Comparison of ENCODE assay signal across 10 mouse cellular contexts in the genomic region with DNA sequence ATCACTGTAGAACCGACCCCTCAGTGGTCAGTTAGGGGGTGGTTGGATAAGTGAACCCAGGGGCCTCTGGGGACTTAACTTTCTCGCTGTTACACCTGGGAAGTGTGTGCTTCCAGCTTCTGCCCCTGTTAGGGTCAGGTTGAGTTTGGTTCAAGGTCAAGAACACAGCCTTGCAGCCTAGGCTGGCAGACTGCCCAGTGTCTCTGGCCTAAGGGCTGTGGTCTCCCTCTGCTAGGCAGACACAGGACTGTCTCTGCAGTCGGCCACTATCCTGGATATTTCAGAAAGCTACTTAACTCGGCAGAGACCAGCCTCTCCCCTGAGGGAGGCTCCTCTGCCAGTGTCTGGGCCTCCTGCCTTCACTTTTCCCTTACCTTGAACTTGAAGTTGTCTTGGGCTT. TPM values are rescaled to one million over a fixed set of nuclear protein-coding genes. Genes with fewer than 3 reads are reported as not detected.
DNase-seq lines count a peak whose midpoint lies in the region; ATAC-seq and TF ChIP-seq lines count a peak whose summit lies in the region.
"Had no signal": no experiment of that assay in that cellular context is flagged by ENCODE, and none has a peak within 500 bp of the region (broad histone marks: within the 10 kb centered on the region; RNA-seq: fewer than 3 reads in every experiment).

No protein-coding gene starts in this region.

- no peak for TF ChIP-seq POLR2A in bone marrow macrophage, adult 2 months (IDR thresholded peaks at IDR 0.05; ENCODE audit: borderline replicate concordance, low read depth, low read length)

- peaks cover 7% of the 10 kb centered on the region; the same call in 1 of the 2 replicates for H3K36me3 ChIP-seq in heart, embryonic 15.5 days
- peaks cover 8% of the 10 kb centered on the region for H3K36me3 ChIP-seq in hindbrain, embryonic 16.5 days (ENCODE audit: control insufficient read depth, insufficient read depth, low read length)
- H3K36me3 ChIP-seq in midbrain, embryonic 14.5 days (ENCODE audit: control insufficient read depth, insufficient read depth, low read length), result peaks cover 39% of the 10 kb centered on the region

- WGBS in heart, embryonic 15.5 days, result 32% methylated on average over 4 of the region's 4 CpGs
- 25% methylated on average over 4 of the region's 4 CpGs for WGBS in hindbrain, embryonic 16.5 days
- WGBS in midbrain, embryonic 14.5 days, result 20% methylated on average over 4 of the region's 4 CpGs

- peak overlapping the region; percentile 92 for H3K4me2 ChIP-seq in heart, embryonic 15.5 days
- peak overlapping the region; percentile 75; the same call in 1 of the 2 replicates for H3K4me2 ChIP-seq in hindbrain, embryonic 16.5 days (ENCODE audit: low read length)
- H3K4me2 ChIP-seq in midbrain, embryonic 14.5 days (ENCODE audit: low read length), result peak overlapping the region; percentile 83

- no peaks in the 10 kb centered on the region for H3K9me3 ChIP-seq in heart, embryonic 15.5 days (replicated peaks)
- H3K9me3 ChIP-seq in hindbrain, embryonic 16.5 days (ENCODE audit: control insufficient read depth, low read length), result no peaks in the 10 kb centered on the region
- no peaks in the 10 kb centered on the region for H3K9me3 ChIP-seq in midbrain, embryonic 14.5 days (ENCODE audit: control insufficient read depth, low read length)

- H3K9ac ChIP-seq in heart, embryonic 15.5 days, result peak overlapping the region; percentile 92; the same call in 1 of the 2 replicates
- H3K9ac ChIP-seq in hindbrain, embryonic 16.5 days (ENCODE audit: low read depth, low read length), result peak overlapping the region; percentile 93
- H3K9ac ChIP-seq in midbrain, embryonic 14.5 days (replicated peaks; ENCODE audit: low read length), result no peak overlapping the region; the same call in 1 of the 2 replicates

- no peak for DNase-seq in heart, postnatal 4 days
- no peak for DNase-seq in midbrain, embryonic 14.5 days
- DNase-seq in layer of hippocampus, adult 11-12 months (ENCODE audit: low spot score), result no peak
- DNase-seq in gastrocnemius, adult 18-20 months (ENCODE audit: low spot score), result no peak
- DNase-seq in thymus, postnatal 0 days (ENCODE audit: low spot score), result no peak
- DNase-seq: thymus, postnatal 25 days had no signal

- peaks cover 5% of the 10 kb centered on the region; the same call in 1 of the 2 replicates for H3K27me3 ChIP-seq in heart, embryonic 15.5 days
- H3K27me3 ChIP-seq in hindbrain, embryonic 16.5 days (replicated peaks; ENCODE audit: control insufficient read depth, insufficient read depth, low read length), result peaks cover 2% of the 10 kb centered on the region; the same call in 1 of the 2 replicates
- H3K27me3 ChIP-seq in midbrain, embryonic 14.5 days (ENCODE audit: control insufficient read depth, insufficient read depth, low read length), result peaks cover 14% of the 10 kb centered on the region

- no peak for ATAC-seq in heart, embryonic 15.5 days (replicated peaks; ENCODE audit: insufficient number of reproducible peaks, insufficient read depth, low FRiP score, low read depth)
- ATAC-seq in hindbrain, embryonic 16.5 days, result no peak
- no peak for ATAC-seq in midbrain, embryonic 14.5 days (ENCODE audit: low FRiP score, low TSS enrichment)

- peak overlapping the region; percentile 88 for H3K27ac ChIP-seq in heart, embryonic 15.5 days
- no peak overlapping the region for H3K27ac ChIP-seq in bone marrow macrophage, adult 2 months (ENCODE audit: insufficient read depth, low read depth, low read length)
- H3K27ac ChIP-seq in hindbrain, embryonic 16.5 days (ENCODE audit: low read depth, low read length), result no peak overlapping the region; the same call in 1 of the 2 replicates
- no peak overlapping the region for H3K27ac ChIP-seq in midbrain, embryonic 14.5 days (replicated peaks; ENCODE audit: low read depth, low read length)
- H3K27ac ChIP-seq: macrophage had no signal

- no peak for TF ChIP-seq CTCF in bone marrow macrophage, adult 2 months (IDR thresholded peaks at IDR 0.05; ENCODE audit: low read depth, low read length)

- peak overlapping the region; percentile 90; the same call in 1 of the 2 replicates for H3K4me3 ChIP-seq in heart, embryonic 15.5 days
- peak overlapping the region; percentile 67; the same call in 1 of the 2 replicates for H3K4me3 ChIP-seq in bone marrow macrophage, adult 2 months (ENCODE audit: insufficient read depth, low read length)
- peak overlapping the region; percentile 8; the same call in 1 of the 2 replicates for H3K4me3 ChIP-seq in hindbrain, embryonic 16.5 days (ENCODE audit: low read length)
- H3K4me3 ChIP-seq in midbrain, embryonic 14.5 days (replicated peaks; ENCODE audit: low read depth, low read length), result peak overlapping the region; percentile 90; the same call in 1 of the 2 replicates

- peaks cover 69% of the 10 kb centered on the region for H3K4me1 ChIP-seq in heart, embryonic 15.5 days (replicated peaks)
- H3K4me1 ChIP-seq in bone marrow macrophage, adult 2 months (ENCODE audit: control insufficient read depth, insufficient read depth, low read length), result peaks cover 5% of the 10 kb centered on the region
- peaks cover 31% of the 10 kb centered on the region for H3K4me1 ChIP-seq in hindbrain, embryonic 16.5 days (ENCODE audit: control insufficient read depth, insufficient read depth, low read depth, low read length)
- peaks cover 30% of the 10 kb centered on the region for H3K4me1 ChIP-seq in midbrain, embryonic 14.5 days (ENCODE audit: control insufficient read depth, insufficient read depth, low read length)

RNA-seq across cellular contexts. Expression of gene Rcc2, which starts 3.8 kb away (rescaled TPM):
- 13.9 and 24.6 TPM in 2 replicates for polyA plus RNA-seq in heart, embryonic 15.5 days (2015; fragmentation: Nextera tagmentation; extraction: Ambion mirVana)
- total RNA-seq in heart, postnatal 4 days (2021), result 10 to 100 TPM; 38.2 to 38.5 TPM
- polyA plus RNA-seq in bone marrow macrophage, adult 2 months (2012; ENCODE audit: insufficient read depth, insufficient read length, missing spikeins), result 57.1 and 63.4 TPM in 2 replicates
- 7.7 and 9.5 TPM in 2 replicates for polyA plus RNA-seq in hindbrain, embryonic 16.5 days (2015; fragmentation: Nextera tagmentation; extraction: Ambion mirVana)
- 21.2 and 21.5 TPM in 2 replicates for polyA plus RNA-seq in midbrain, embryonic 14.5 days (2014; fragmentation: Nextera tagmentation; extraction: Ambion mirVana)
- 1 to 10 TPM; 7.2 to 8.9 TPM for total RNA-seq in gastrocnemius, adult 18-20 months (2021)
- polyA plus RNA-seq in thymus, postnatal 0 days (2015; fragmentation: Nextera tagmentation; extraction: Ambion mirVana), result 68.4 and 77.4 TPM in 2 replicates

RNA-seq across cellular contexts. Expression of gene Padi6, which starts 38.3 kb away (rescaled TPM):
- polyA plus RNA-seq in heart, embryonic 15.5 days (2015; fragmentation: Nextera tagmentation; extraction: Ambion mirVana), result 0.30 TPM in 1 of 2 replicates, not detected in the other
- total RNA-seq in heart, postnatal 4 days (2021), result not detected
- not detected in 2 replicates for polyA plus RNA-seq in bone marrow macrophage, adult 2 months (2012; ENCODE audit: insufficient read depth, insufficient read length, missing spikeins)
- polyA plus RNA-seq in hindbrain, embryonic 16.5 days (2015; fragmentation: Nextera tagmentation; extraction: Ambion mirVana), result 0.06 TPM in 1 of 2 replicates, not detected in the other
- polyA plus RNA-seq in midbrain, embryonic 14.5 days (2014; fragmentation: Nextera tagmentation; extraction: Ambion mirVana), result not detected in 2 replicates
- total RNA-seq in gastrocnemius, adult 18-20 months (2021), result not detected
- 0.46 and 0.77 TPM in 2 replicates for polyA plus RNA-seq in thymus, postnatal 0 days (2015; fragmentation: Nextera tagmentation; extraction: Ambion mirVana)
- polyA plus RNA-seq: macrophage had no signal

RNA-seq across cellular contexts. Expression of gene Arhgef10l, which starts 38.4 kb away (rescaled TPM):
- 15.3 and 21.8 TPM in 2 replicates for polyA plus RNA-seq in heart, embryonic 15.5 days (2015; fragmentation: Nextera tagmentation; extraction: Ambion mirVana)
- total RNA-seq in heart, postnatal 4 days (2021), result 10 to 100 TPM; 45.9 to 46.7 TPM
- 71.0 and 85.4 TPM in 2 replicates for polyA plus RNA-seq in bone marrow macrophage, adult 2 months (2012; ENCODE audit: insufficient read depth, insufficient read length, missing spikeins)
- polyA plus RNA-seq in hindbrain, embryonic 16.5 days (2015; fragmentation: Nextera tagmentation; extraction: Ambion mirVana), result 20.7 and 24.5 TPM in 2 replicates
- 18.7 and 24.6 TPM in 2 replicates for polyA plus RNA-seq in midbrain, embryonic 14.5 days (2014; fragmentation: Nextera tagmentation; extraction: Ambion mirVana)
- 10 to 100 TPM; 53.2 to 68.6 TPM for total RNA-seq in gastrocnemius, adult 18-20 months (2021)
- polyA plus RNA-seq in thymus, postnatal 0 days (2015; fragmentation: Nextera tagmentation; extraction: Ambion mirVana), result 12.5 and 16.3 TPM in 2 replicates

Comparison
In these comparisons a context has a peak if more than half of its experiments do, and no peak if none do; other contexts are left out.
1. H3K4me3 ChIP-seq: peak in every context shown above with its lines; median percentile 90 in heart, embryonic 15.5 days; 90 in midbrain, embryonic 14.5 days; 67 in bone marrow macrophage, adult 2 months; 8 in hindbrain, embryonic 16.5 days.